ENCODE assay signal across 14 mouse cellular contexts in genomic region chr8:114115076-114115475, GRCm38 (mm10).
"Had no signal": no experiment of that assay in that cellular context is flagged by ENCODE, and none has a peak within 500 bp of the region (broad histone marks: within the 10 kb centered on the region; RNA-seq: fewer than 3 reads in every experiment).

No protein-coding gene starts in this region.

- H3K4me3 ChIP-seq: layer of hippocampus, adult 2 months; limb, embryonic 12.5 days; liver, embryonic 13.5 days; lung, embryonic 15.5 days; megakaryocyte, embryonic 14.5 days; midbrain, embryonic 15.5 days had no signal

- H3K27me3 ChIP-seq: limb, embryonic 12.5 days; liver, embryonic 13.5 days; lung, embryonic 15.5 days; megakaryocyte, embryonic 14.5 days; midbrain, embryonic 15.5 days had no signal

- H3K27ac ChIP-seq: layer of hippocampus, adult 2 months; limb, embryonic 12.5 days; liver, embryonic 13.5 days; lung, embryonic 15.5 days; macrophage had no signal

- DNase-seq: kidney, adult 18-20 months; kidney, postnatal 36 days; liver; liver, embryonic 13.5 days; liver, postnatal 0 days; lung, postnatal 14 days; right cerebral cortex, postnatal 14 days; thymus, postnatal 36 days had no signal

- H3K4me1 ChIP-seq: lung, embryonic 15.5 days; megakaryocyte, embryonic 14.5 days had no signal

- ATAC-seq: liver, postnatal 0 days; midbrain, embryonic 15.5 days had no signal

- H3K9me3 ChIP-seq: liver, embryonic 13.5 days; lung, embryonic 15.5 days; midbrain, embryonic 15.5 days had no signal

- H3K9ac ChIP-seq: limb, embryonic 12.5 days; liver, embryonic 13.5 days; liver, postnatal 0 days; lung, embryonic 15.5 days; midbrain, embryonic 15.5 days had no signal

- H3K4me2 ChIP-seq: limb, embryonic 12.5 days; liver, embryonic 13.5 days; lung, embryonic 15.5 days; midbrain, embryonic 15.5 days had no signal

- H3K36me3 ChIP-seq: limb, embryonic 12.5 days; liver, embryonic 13.5 days; lung, embryonic 15.5 days; midbrain, embryonic 15.5 days had no signal
